Mouse (Mus musculus) neutrophil, adult 5-6 weeks (primary cell): ENCODE data around the gene Ephb4. TPM values are rescaled to one million over a fixed set of nuclear protein-coding genes. Genes with fewer than 3 reads are reported as not detected.

Experiments used
- ATAC-seq: fragments of 151-379, 151-347 bp; 2 replicates; pipeline ENCODE4 v1.8.0; 2017; ENCODE audit warnings: mild to moderate bottlenecking, moderate TSS enrichment; ENCODE audit not compliant: insufficient number of reproducible peaks, poor library complexity, low FRiP score, severe bottlenecking; ENCODE audit errors: extremely low read depth
- total RNA-seq: library from RNA; stranded (forward); fragments of 200-1000 nt; gene quantifications from 2 replicates; pipeline ENCODE4 v1.2.3, GENCODE M21; 2017

The Ephb4 gene
- total RNA-seq, 1 experiment from 2014 or later, result not detected

GRCm38 (mm10) chr5:137351394-137351793 is 1.5 kb downstream of the Ephb4 start:
- no peak for ATAC-seq

DNA sequence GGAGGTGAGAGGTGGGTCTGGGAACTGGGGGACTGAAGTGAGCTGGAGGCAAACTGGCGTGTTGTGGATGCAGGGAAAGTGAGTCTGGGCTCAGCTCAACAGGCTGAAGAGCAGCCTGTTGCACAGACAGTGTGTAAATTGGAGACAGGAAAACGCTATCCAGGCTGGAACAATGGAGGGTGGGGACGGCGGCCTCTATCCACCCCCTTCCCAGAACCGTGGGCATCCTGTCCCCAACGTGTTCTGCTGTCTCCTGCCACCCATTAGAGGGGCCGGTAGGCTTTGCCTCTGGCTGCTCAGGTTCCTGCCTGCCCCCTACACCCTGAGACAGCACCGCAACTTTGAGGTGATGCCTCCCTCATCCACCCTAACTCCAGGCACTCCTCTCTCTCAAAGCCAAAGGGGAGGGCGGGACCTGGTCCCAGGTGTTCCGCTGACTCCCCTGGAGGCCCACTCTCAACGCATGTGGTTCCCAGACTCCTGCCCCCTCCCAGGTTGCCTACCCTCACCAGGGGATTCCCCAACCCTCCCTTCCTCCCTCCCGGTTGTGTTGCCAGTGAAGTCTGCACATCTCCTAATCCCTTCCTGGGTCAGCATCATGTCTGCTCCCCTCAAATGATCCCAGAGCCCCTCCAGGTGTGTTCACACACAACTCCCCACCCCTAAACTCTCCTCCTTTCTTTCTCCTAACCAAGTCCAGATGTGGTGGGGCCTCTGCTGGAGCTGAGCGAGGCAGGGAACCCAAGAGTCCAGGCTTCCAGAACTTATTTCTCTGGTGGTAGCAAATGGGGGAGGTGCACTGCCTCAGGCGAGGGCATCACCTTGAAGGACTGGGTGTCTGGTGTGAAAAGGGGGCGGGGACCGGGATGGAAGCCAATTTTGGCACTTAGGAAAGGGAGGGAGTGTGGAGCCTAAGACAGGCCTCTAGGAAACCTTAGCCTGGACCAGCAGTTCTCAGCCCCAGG is 2.4 kb downstream of the Ephb4 start:
- ATAC-seq, result no peak

DNA sequence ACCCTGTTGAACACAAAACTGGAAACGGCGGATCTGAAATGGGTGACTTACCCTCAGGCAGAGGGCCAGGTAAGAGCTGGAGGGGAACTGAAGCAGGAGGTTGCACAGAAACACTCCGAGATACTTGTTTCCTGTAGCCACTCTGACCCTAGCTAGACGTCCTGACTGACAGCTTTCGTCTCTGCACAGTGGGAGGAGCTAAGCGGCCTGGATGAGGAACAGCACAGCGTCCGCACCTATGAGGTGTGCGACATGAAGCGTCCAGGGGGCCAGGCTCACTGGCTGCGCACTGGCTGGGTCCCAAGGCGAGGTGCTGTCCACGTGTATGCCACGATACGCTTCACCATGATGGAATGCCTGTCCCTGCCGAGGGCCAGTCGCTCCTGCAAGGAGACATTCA is 4.2 kb downstream of the Ephb4 start:
- no peak for ATAC-seq

DNA sequence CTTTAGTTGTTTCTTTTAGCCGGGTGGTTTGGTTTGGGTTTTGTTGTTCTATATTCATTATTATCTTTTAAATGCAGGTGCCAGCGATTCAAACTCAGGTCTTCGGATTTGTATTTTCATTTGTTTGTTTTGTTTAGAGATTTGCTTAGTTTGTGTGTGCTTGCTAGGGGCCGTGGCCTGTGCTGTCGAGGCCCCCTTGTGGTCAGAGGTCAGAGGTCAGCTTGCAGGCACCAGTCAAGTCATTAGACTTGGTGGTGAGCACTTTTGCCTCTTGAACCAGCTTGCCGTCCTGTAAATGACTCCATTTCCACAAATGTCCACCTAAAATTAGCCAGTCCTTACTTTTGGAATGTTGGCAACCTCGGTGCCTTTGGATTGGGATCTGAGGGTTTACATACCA is 8.5 kb downstream of the Ephb4 start:
- ATAC-seq, result no peak

DNA sequence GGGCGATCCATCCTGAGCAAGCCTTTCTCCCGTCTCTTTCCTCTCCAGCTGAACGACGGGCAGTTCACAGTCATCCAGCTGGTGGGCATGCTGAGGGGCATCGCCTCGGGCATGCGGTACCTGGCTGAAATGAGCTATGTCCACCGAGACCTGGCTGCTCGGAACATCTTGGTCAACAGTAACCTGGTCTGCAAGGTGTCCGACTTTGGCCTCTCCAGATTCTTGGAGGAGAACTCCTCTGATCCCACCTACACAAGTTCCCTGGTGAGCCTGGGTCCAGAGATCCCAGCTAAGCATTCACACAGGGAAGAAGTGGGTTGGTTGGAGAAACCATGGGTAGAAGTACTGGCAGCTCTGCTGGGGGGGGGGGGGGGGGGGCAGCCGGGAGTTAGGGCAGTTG is 19.8 kb downstream of the Ephb4 start:
- ATAC-seq, result no peak

DNA sequence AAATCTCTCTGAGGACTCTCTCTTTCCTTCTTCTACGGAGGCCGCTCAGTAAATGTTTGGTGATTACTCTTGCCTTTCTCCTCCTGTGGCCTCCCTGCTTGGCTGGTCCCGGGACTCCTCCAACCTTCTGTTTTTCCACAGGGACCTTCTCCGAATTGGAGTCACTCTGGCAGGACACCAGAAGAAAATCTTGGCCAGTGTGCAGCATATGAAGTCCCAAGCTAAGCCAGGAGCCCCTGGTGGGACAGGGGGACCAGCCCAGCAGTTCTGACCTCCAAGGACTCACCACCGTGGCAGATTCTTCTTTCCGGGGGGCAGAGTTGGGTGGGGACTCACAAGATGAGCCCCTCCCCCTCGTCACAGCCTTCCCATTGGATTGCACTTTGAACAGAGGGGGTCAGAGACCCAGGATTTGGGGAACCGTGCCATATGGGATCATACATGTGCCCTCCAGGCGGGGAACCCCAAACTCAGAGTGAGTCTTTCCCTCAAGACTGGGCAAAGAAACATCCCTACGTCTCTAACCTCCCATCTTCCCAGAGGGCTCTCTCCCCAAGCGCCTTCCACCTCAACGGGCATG is 23.6 kb downstream of the Ephb4 start:
- no peak for ATAC-seq

GRCm38 (mm10) chr5:137374521-137375080 is 24.7 kb downstream of the Ephb4 start:
- ATAC-seq, result no peak

DNA sequence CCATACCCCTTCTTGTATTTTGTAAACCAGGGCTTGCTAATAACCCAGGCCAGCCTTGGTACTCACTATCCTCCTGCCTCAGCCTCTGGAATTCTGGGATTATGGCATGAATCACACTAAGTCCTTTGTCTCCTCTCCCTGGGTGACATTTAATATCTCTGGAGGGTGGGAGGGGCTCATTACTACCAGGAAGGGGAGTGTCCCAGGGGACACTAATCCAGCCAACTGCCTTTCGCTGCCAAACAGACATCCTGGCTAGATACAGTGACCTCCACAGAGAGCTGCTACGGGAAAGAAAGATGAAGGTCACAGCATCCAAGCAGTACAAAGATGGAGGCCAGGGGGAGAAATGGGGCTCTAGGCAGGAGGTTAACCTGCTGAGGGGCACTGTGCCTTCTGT is 25.7 kb downstream of the Ephb4 start:
- ATAC-seq, result no peak

GRCm38 (mm10) chr5:137376198-137376597 is 26.3 kb downstream of the Ephb4 start:
- no peak for ATAC-seq

GRCm38 (mm10) chr5:137376722-137377121 is 26.8 kb downstream of the Ephb4 start:
- ATAC-seq, result no peak

- ATAC-seq, result no peak
Observed at GRCm38 (mm10) chr5:137377176-137377575, 27.3 kb downstream of the Ephb4 start.

GRCm38 (mm10) chr5:137377603-137378002 is 27.7 kb downstream of the Ephb4 start:
- no peak for ATAC-seq

- ATAC-seq, result peak; percentile 37; the same call in 1 of the 2 replicates
Observed at GRCm38 (mm10) chr5:137381152-137381551, 31.2 kb downstream of the Ephb4 start.

- ATAC-seq, result no peak
Observed at GRCm38 (mm10) chr5:137383441-137383840, 33.5 kb downstream of the Ephb4 start.

GRCm38 (mm10) chr5:137386712-137387111 is 36.8 kb downstream of the Ephb4 start:
- no peak for ATAC-seq

- ATAC-seq, result no peak
Observed at GRCm38 (mm10) chr5:137391641-137392040, 41.7 kb downstream of the Ephb4 start.

GRCm38 (mm10) chr5:137394456-137394855 is 44.5 kb downstream of the Ephb4 start:
- no peak for ATAC-seq

GRCm38 (mm10) chr5:137404081-137404480 is 54.2 kb downstream of the Ephb4 start:
- ATAC-seq, result no peak

DNA sequence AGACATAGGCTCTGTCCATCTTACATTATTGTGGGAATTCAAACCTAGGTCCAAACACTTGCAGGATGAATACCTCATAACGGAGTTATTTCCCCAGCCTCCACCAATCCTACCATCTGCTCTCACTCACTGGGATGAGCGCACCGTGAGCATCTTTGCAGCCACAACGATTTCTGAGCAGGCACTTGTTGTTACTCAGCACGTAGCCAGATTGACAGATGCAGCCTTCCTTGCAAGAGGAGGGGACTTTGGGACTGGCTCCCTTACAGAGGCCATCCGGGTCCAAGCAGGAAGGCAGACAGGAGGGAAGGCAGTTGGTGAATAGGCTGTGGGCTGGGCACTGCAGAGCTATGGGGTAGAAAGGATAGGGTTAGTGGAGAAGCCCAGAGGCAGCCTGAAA is 59.5 kb downstream of the Ephb4 start:
- no peak for ATAC-seq

- ATAC-seq, result no peak
Observed at GRCm38 (mm10) chr5:137410066-137410465, 60.2 kb downstream of the Ephb4 start.
